Mouse (Mus musculus) heart, adult 11 months (tissue): ENCODE data around the gene Olfr681.
"Not testable (repeated sequence)": the region's sequence is repeated elsewhere in the genome, so short reads cannot be mapped to it uniquely, and the experiment has no call there.

Source experiments
- DNase-seq: peaks from one replicate; pipeline ENCODE4 v3.0.0; 2022

Gene Olfr681

GRCm38 (mm10) chr7:105116536-105116935 is at the start of gene Olfr681:
TSS of gene Olfr681 (plus strand) at chr7:105116836.
- peak; percentile 44 for DNase-seq

- DNase-seq = no peak
Observed at GRCm38 (mm10) chr7:105080905-105081304, 35.7 kb upstream of the Olfr681 start, which contains the start of gene Olfr679. TSS of gene Olfr679 (plus strand) at chr7:105081205.

- DNase-seq = not testable (repeated sequence)
Observed at GRCm38 (mm10) chr7:105092717-105093116, 23.9 kb upstream of the Olfr681 start, which contains the start of gene Olfr680-ps1. TSS of gene Olfr680-ps1 (minus strand) at chr7:105092817.

GRCm38 (mm10) chr7:105141275-105141674 is 24.6 kb downstream of the Olfr681 start:
- DNase-seq = no peak

- no peak for DNase-seq
Observed at GRCm38 (mm10) chr7:105146912-105147311, 30.3 kb downstream of the Olfr681 start, which contains the start of gene Olfr683. TSS of gene Olfr683 (minus strand) at chr7:105147012.

GRCm38 (mm10) chr7:105163553-105163952 is 46.9 kb downstream of the Olfr681 start, which contains the start of gene Olfr684:
TSS of gene Olfr684 (minus strand) at chr7:105163653.
- DNase-seq = no peak

GRCm38 (mm10) chr7:105170773-105171172 is 54.1 kb downstream of the Olfr681 start:
- no peak for DNase-seq
